Mouse (Mus musculus) liver, embryonic 14.5 days (tissue): ENCODE measurements around the gene Ephb1.

ENCODE experiments used
- CTCF ChIP-seq: IDR thresholded peaks from 2 replicates; pipeline ENCODE4 v1.5.1; 2016; ENCODE audit warnings: antibody characterized with exemption, low read depth, control low read depth
- EP300 ChIP-seq: IDR thresholded peaks from 2 replicates; pipeline ENCODE4 v1.6.1; 2016; ENCODE audit warnings: antibody characterized with exemption, low read depth

DNA sequence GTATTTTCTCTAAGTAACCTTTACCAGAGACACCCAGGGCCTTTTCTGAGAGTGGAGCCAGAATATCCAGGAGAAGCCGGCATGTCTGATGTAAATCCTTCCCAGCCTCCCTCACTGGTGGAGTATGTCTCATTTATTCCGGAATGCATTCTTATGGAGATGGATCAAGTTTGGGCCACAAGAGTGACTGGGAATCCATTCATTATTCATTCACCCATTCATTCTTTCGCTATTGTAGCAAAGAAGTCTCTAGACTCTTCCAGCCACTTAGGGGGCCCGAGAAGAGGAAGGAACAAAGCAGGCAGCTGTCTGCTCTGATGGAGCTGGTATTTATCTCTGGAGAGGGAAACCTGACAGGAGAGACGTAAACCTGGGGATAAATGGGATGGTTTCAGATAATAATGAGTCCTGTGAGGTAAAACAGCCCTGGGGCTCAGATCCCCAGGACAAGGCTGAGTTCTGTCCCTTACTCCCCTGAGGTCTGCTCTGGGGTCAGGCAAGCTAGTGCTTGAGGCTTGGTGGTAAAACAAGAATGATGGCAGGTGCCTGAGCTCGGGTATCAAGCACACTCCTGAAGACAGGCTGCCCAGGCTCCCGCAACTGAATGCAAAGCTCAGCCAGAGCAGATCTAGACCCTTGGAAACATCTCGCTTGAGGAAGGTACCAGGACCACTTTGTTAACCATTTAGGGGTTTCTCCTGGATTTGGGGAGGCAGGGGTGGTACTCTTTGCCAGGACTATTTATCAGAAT lies 309.2 kb downstream of the Ephb1 start:
- TF ChIP-seq EP300, result no peak
- no peak for TF ChIP-seq CTCF
